Mouse (Mus musculus) urinary bladder, postnatal 25 days (tissue): Measurements from ENCODE around the gene Ltb4r2.

Experiments used
- DNase-seq: peaks from one replicate; pipeline ENCODE4 v3.0.0; 2022; ENCODE audit warnings: low spot score

The Ltb4r2 gene

DNA sequence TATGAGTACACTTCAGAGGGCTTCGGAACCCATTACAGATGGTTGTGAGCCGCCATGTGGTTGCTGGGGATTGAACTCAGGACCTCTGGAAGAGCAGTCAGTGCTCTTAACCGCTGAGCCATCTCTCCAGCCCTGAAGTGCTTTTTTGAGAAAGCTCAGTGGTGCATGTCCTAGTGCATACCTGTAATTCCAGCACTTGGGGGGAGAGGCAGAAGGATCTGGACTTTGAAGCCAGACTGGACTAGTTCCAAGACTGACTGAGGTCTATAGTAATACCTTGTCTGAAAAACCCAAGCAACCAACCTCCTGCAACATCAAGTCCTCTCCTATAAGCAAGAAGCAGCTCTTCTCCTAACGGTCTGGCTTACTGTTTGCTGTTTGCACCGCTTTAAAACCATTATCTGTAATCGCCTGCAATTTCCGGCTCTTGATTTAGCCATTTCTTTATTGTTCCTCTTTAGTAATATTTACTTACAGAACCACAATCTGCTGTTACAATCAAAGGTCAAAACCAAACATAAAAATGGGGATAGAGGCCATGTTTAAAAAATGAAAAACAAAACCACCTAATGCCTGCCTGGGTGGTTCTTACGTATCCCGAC is 24.0 kb upstream of the Ltb4r2 start:
- no peak for DNase-seq

DNA sequence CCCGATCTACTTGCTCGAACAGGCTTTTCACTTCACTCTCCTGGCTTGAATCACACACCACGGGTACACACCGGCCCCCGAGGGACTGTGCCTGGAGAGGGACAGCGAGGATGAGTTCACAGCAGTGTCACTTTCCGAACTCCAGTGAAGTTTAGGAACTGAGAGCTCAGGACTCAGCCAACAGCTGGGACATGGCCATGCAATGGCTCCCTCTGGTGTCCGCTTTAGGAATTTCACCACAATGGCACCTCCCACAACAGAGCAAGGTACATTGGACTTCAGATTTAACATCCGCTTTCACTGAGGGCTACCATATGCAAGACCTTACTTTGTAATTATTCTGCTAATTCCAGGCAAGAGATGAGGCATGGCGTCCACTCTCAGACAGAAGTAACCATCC is 17.5 kb upstream of the Ltb4r2 start:
- peak; percentile 88 for DNase-seq

- DNase-seq, result peak; percentile 82
Observed at GRCm38 (mm10) chr14:55745180-55745860, 15.9 kb upstream of the Ltb4r2 start, which contains the start of the genes Dhrs1 and Nop9. TSS of gene Dhrs1 (minus strand) at chr14:55745690. TSS of gene Nop9 (plus strand) at chr14:55745693.

GRCm38 (mm10) chr14:55745861-55746237 is 15.4 kb upstream of the Ltb4r2 start:
- DNase-seq, result no peak

DNA sequence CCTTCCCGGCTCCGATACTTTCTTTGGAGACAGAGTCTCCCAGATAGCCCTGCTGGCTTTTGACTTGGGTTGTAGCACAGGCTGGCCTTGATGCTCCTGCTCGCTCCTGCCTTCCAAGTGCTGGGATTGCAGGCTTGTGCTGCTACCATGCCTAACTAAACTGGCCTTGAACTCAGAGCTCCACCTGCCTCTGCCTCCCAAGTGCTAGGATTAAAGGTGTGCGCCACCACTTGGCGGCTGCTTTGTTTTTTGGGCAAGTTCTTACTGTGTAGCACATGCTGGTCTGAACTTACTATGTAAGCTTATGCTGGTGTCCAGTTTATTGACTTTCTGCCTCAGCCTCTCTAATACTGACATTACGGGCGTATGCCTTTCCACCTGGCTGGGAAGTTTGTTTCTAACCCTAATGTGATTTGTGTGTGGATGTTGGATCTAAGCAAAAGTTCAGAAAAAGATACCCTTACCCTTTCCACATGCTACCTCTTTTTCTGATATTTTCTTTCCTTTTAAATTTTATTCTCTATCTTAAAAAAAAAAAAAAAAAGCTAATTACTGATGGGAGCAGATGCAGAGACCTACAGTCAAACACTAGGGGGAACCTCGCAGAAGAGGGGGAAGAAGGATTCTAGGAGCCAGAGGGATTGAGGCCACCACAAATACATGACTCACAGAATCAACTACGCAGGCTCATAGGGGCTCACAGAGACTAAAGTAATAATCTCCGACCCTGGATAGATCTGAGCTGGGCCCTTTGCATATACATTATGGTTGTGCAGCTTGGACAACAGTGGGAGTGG is 14.0 kb upstream of the Ltb4r2 start:
- no peak for DNase-seq

DNA sequence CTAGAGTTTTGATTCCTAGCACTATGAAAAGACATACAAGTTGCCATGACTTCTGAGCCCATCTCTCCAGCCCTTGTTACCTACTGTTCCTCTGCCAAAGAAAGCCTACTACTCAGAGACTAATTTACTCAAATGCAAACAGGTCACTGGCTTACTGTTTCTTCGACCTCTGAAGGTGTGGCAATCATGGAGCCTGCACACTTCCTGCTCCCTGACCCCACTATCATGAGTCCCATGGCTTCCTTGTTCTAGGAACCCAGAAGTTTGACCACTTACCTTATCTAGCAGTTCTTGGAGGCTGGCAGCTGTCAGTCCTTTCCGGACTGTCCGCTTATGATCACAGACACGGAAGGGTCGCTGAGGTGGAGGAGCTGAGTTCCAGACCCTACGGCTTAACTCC is 3.7 kb upstream of the Ltb4r2 start:
- DNase-seq, result no peak

DNA sequence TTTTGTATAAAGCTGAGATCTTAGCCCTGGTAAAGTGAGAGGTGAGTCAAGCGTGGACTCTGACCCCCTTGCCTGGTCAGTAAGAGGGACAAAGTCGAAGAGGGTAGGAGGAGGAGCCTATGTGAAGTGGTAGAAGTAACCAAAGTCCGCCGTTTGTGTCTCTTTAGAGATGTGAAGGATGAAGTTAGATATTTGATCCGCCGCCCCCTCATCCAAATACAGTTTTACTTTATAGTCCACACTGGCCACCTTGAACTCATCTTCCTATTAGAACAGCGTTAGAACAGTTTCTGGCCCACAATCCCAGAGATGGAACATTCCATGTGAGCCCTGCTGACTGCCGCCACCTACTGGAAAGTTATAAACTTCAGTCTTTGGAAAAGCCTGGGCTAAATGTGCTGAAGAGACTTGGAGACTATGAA is 2.9 kb upstream of the Ltb4r2 start, which contains the start of gene Cideb:
TSS of gene Cideb (minus strand) at position 96 of the 422 bp plus-strand sequence.
- DNase-seq, result no peak

DNA sequence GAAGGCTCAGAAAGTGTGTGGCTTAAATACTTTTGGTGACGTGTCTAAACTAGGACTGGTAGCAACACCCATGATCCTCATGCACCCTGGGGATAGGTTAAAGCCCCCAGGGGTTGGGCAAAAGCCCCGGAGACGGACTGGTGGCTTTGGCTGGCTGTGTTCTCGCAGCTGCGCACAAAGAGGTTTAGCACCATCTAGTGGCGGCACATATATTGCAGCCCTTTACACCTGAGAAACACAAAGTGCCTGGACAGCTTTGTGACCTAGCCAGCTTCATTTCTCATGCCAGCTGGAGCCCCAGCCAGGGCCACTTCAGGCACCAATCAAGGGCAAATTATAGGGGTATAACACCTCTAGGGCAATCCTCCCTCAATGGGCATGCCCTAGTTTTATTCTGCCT is 1.1 kb upstream of the Ltb4r2 start:
- DNase-seq, result peak; percentile 77

GRCm38 (mm10) chr14:55762001-55762821 is 983 bp downstream of the Ltb4r2 start:
- peak; percentile 39 for DNase-seq

GRCm38 (mm10) chr14:55763166-55763565 is 1.9 kb downstream of the Ltb4r2 start:
- no peak for DNase-seq

DNA sequence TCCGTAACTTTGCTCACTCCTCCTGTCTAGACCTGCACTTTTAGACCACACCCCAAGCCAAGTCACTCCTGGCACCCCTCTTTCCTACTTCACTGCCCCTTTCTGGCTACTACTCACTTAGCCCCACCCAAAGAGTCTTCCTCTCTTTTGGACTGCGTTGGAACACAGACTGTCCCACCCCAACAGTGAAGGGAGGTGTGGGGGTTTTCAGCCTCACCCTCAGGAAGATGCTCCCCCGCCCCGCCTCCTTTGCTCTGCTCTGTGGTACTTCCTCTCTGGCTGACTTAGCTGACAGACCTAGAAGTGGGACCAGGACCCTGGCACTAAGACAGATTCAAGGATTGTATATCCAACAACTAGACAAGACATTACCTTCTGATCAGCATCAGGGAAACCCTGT is 4.5 kb downstream of the Ltb4r2 start, which contains the start of gene Ltb4r1:
TSS of gene Ltb4r1 (plus strand) at position 267 of the 400 bp plus-strand sequence.
- no peak for DNase-seq

DNA sequence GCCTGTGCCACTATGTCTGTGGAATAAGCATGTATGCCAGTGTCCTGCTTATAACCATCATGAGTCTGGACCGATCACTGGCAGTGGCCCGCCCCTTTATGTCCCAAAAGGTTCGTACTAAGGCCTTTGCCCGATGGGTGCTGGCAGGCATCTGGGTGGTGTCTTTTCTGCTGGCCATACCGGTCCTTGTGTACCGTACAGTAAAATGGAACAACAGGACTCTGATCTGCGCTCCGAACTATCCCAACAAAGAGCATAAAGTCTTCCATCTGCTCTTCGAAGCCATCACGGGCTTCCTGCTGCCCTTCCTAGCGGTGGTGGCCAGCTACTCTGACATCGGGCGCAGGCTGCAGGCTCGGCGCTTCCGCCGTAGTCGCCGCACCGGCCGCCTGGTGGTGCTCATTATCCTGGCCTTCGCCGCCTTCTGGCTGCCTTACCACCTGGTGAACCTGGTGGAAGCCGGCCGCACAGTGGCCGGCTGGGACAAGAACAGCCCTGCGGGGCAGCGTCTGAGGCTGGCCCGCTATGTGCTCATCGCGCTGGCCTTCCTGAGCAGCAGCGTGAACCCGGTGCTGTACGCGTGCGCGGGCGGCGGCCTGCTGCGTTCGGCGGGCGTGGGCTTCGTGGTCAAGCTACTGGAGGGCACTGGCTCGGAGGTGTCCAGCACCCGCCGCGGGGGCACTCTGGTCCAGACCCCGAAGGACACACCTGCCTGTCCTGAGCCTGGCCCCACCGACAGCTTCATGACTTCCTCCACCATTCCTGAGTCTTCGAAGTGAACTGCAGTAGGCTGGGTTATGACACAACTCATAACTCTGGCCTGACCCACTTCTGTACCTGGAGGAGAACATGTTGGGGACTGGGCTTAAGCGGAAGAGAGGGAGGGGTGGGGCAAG is 6.5 kb downstream of the Ltb4r2 start:
- DNase-seq, result peak; percentile 59

GRCm38 (mm10) chr14:55768555-55768954 is 7.3 kb downstream of the Ltb4r2 start:
- no peak for DNase-seq

GRCm38 (mm10) chr14:55769087-55769703 is 8.0 kb downstream of the Ltb4r2 start:
- no peak for DNase-seq

DNA sequence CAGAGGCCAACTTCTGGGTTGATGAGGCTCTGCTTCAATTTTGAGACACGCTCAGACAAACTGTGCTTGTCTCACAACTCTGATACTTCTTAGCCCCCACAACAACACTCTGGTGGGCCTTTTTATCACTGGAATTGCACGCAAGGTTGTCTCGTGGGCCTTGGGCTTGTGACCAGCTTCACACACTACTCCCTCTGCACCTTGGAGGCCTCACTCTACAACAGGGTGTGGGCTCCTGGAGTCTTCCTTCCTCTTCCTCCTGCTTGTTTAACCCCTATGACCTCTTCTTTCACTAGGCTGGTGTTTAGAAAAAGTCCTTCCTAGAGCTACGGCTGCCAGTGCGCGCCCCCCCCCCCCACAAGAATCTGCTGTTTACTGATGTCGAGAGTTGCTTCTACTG is 15.5 kb downstream of the Ltb4r2 start:
- no peak for DNase-seq

DNA sequence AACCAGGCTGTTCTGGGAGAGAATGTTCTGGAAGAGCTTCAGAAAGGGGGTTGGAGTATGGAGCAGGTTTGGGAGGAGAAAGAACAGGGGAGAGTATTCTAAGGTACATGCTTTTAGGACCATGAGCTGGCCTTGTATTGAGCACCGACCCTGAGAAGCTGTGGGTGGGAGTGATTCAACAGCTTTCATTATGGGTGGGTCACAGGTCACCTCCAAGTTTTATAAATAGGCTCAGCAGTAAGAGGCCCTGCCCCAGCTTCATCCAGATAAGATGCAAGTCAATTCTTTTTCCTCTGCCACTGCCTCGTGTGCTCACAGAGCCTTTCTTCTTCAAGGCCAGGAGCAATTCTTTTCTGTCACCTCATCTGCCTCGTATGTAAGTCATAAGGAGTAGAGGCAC is 15.9 kb downstream of the Ltb4r2 start:
- DNase-seq, result no peak

- no peak for DNase-seq
Observed at GRCm38 (mm10) chr14:55777806-55778205, 16.6 kb downstream of the Ltb4r2 start.

- DNase-seq, result no peak
Observed at GRCm38 (mm10) chr14:55778686-55779085, 17.5 kb downstream of the Ltb4r2 start.

GRCm38 (mm10) chr14:55779656-55780055 is 18.4 kb downstream of the Ltb4r2 start:
- no peak for DNase-seq

GRCm38 (mm10) chr14:55780736-55781135 is 19.5 kb downstream of the Ltb4r2 start:
- DNase-seq, result peak; percentile 3
